Mouse (Mus musculus) MEL (cell line): ENCODE measurements around the gene Mier3. TPM values are rescaled to one million over a fixed set of nuclear protein-coding genes. Genes with fewer than 3 reads are reported as not detected.

Experiments
- DNase-seq: peaks from one replicate; pipeline ENCODE4 v3.0.0; 2011; ENCODE audit warnings: low read depth, low spot score
- H3K27ac ChIP-seq: 2 replicates; pipeline ENCODE4 v1.5.1; 2012; ENCODE audit warnings: low read depth, mild to moderate bottlenecking, control low read depth, low read length, moderate library complexity; ENCODE audit not compliant: control insufficient read depth
- H3K27me3 ChIP-seq, 2 experiments: fragments of 150-350 bp in 1 of 2; sonication (generic) in 1 of 2; 2 replicates each; pipeline ENCODE4 v1.6.1; 2012; ENCODE audit warnings: low read length in 2 of 2, mild to moderate bottlenecking in 2 of 2, improper control_type of control experiment in 1 of 2, moderate library complexity in 1 of 2; ENCODE audit not compliant: insufficient read depth in 2 of 2, control insufficient read depth in 1 of 2
- H3K36me3 ChIP-seq, 2 experiments: 2 replicates each; pipeline ENCODE4 v1.6.1; 2012 to 2014; ENCODE audit warnings: low read length in 2 of 2, improper control_type of control experiment in 1 of 2, inconsistent platforms in 1 of 2, mild to moderate bottlenecking in 1 of 2; ENCODE audit not compliant: insufficient read depth in 2 of 2, control insufficient read depth in 1 of 2
- H3K4me1 ChIP-seq, 2 experiments: fragments of 150-350 bp in 1 of 2; sonication (generic) in 1 of 2; 2 replicates each; pipeline ENCODE4 v1.6.1; 2012; ENCODE audit warnings: low read length in 2 of 2, improper control_type of control experiment in 1 of 2, mild to moderate bottlenecking in 1 of 2; ENCODE audit not compliant: insufficient read depth in 2 of 2, control insufficient read depth in 1 of 2
- H3K4me3 ChIP-seq, 2 experiments: fragments of 150-350 bp in 1 of 2; sonication (generic) in 1 of 2; 2 replicates each; pipeline ENCODE4 v1.5.1; 2012; ENCODE audit warnings: low read depth in 2 of 2, low read length in 2 of 2, mild to moderate bottlenecking in 2 of 2, moderate library complexity in 2 of 2, control low read depth in 1 of 2, improper control_type of control experiment in 1 of 2; ENCODE audit not compliant: control insufficient read depth in 1 of 2, insufficient read depth in 1 of 2
- H3K79me2 ChIP-seq: 2 replicates; pipeline ENCODE4 v1.6.1; 2012; ENCODE audit warnings: mild to moderate bottlenecking, low read length, moderate library complexity; ENCODE audit not compliant: control insufficient read depth, poor library complexity, insufficient read depth
- H3K9ac ChIP-seq: 2 replicates; pipeline ENCODE4 v1.6.1; 2012; ENCODE audit warnings: low read depth, mild to moderate bottlenecking, control low read depth, low read length, moderate library complexity; ENCODE audit not compliant: control insufficient read depth, poor library complexity, severe bottlenecking
- H3K9me3 ChIP-seq: fragments of 150-350 bp; sonication (generic); replicated peaks from 2 replicates; pipeline ENCODE4 v1.6.1; 2012; ENCODE audit warnings: mild to moderate bottlenecking, low read length, improper control_type of control experiment, moderate library complexity; ENCODE audit not compliant: insufficient read depth
- BHLHE40 ChIP-seq: IDR thresholded peaks from 2 replicates; pipeline ENCODE4 v1.6.1; 2012; ENCODE audit warnings: low read depth, mild to moderate bottlenecking, inconsistent platforms, low read length, improper control_type of control experiment, borderline replicate concordance
- CHD1 ChIP-seq: IDR thresholded peaks from 2 replicates; pipeline ENCODE4 v1.6.1; 2012; ENCODE audit warnings: low read depth, mild to moderate bottlenecking, inconsistent platforms, low read length, improper control_type of control experiment
- CHD2 ChIP-seq: IDR thresholded peaks from 2 replicates; pipeline ENCODE4 v1.6.1; 2011; ENCODE audit warnings: low read length, improper control_type of control experiment
- E2F4 ChIP-seq: IDR thresholded peaks from 2 replicates; pipeline ENCODE4 v1.6.1; 2011; ENCODE audit warnings: low read depth, low read length, improper control_type of control experiment, borderline replicate concordance
- EP300 ChIP-seq, 2 experiments: IDR thresholded peaks; 2 replicates each; pipeline ENCODE4 v1.6.1; 2011; ENCODE audit warnings: improper control_type of control experiment in 2 of 2, low read length in 2 of 2, low read depth in 1 of 2, mild to moderate bottlenecking in 1 of 2
- GATA1 ChIP-seq: IDR thresholded peaks from 2 replicates; pipeline ENCODE4 v1.6.1; 2011; ENCODE audit warnings: low read depth, low read length, improper control_type of control experiment
- HCFC1 ChIP-seq: IDR thresholded peaks from 2 replicates; pipeline ENCODE4 v1.6.1; 2012; ENCODE audit warnings: low read depth, mild to moderate bottlenecking, inconsistent platforms, low read length, improper control_type of control experiment, moderate library complexity
- KAT2A ChIP-seq: conservative IDR thresholded peaks from 2 replicates; pipeline ENCODE4 v1.6.1; 2012; ENCODE audit warnings: low read depth, low read length, improper control_type of control experiment, inconsistent platforms
- MAFK ChIP-seq: IDR thresholded peaks from 2 replicates; pipeline ENCODE4 v1.6.1; 2011; ENCODE audit warnings: low read depth, mild to moderate bottlenecking, low read length, improper control_type of control experiment, borderline replicate concordance
- MAX ChIP-seq: IDR thresholded peaks from 2 replicates; pipeline ENCODE4 v1.6.1; 2011; ENCODE audit warnings: low read length, improper control_type of control experiment
- MAZ ChIP-seq: IDR thresholded peaks from 2 replicates; pipeline ENCODE4 v1.6.1; 2012; ENCODE audit warnings: low read depth, mild to moderate bottlenecking, inconsistent platforms, low read length, improper control_type of control experiment
- MEF2A ChIP-seq: IDR thresholded peaks from 2 replicates; pipeline ENCODE4 v1.6.1; 2014; ENCODE audit warnings: low read depth, mild to moderate bottlenecking, inconsistent platforms, low read length, improper control_type of control experiment; ENCODE audit not compliant: poor library complexity, insufficient replicate concordance, severe bottlenecking; ENCODE audit errors: extremely low read depth
- MXI1 ChIP-seq: IDR thresholded peaks from 2 replicates; pipeline ENCODE4 v1.6.1; 2011; ENCODE audit warnings: mild to moderate bottlenecking, low read depth, low read length, improper control_type of control experiment
- NELFE ChIP-seq: IDR thresholded peaks from 2 replicates; pipeline ENCODE4 v1.6.1; 2011; ENCODE audit warnings: low read depth, low read length, improper control_type of control experiment
- NRF1 ChIP-seq: IDR thresholded peaks from 2 replicates; pipeline ENCODE4 v1.6.1; 2014; ENCODE audit warnings: low read depth, mild to moderate bottlenecking, inconsistent platforms, low read length, improper control_type of control experiment, moderate library complexity; ENCODE audit not compliant: poor library complexity, insufficient read depth, severe bottlenecking
- POLR2A ChIP-seq, 2 experiments: IDR thresholded peaks; 2 replicates each; pipeline ENCODE4 v1.6.1; 2011 to 2012; ENCODE audit warnings: low read length in 2 of 2, mild to moderate bottlenecking in 2 of 2, control low read depth in 1 of 2, improper control_type of control experiment in 1 of 2, low read depth in 1 of 2, moderate library complexity in 1 of 2; ENCODE audit not compliant: control insufficient read depth in 1 of 2, insufficient read depth in 1 of 2, poor library complexity in 1 of 2
- POLR2AphosphoS5 ChIP-seq: IDR thresholded peaks from 2 replicates; pipeline ENCODE4 v1.6.1; 2012; ENCODE audit warnings: low read depth, borderline replicate concordance, mild to moderate bottlenecking, inconsistent platforms, low read length, moderate library complexity, mixed read lengths
- RCOR1 ChIP-seq: IDR thresholded peaks from 2 replicates; pipeline ENCODE4 v1.6.1; 2012; ENCODE audit warnings: low read depth, mild to moderate bottlenecking, inconsistent platforms, low read length, improper control_type of control experiment
- SIN3A ChIP-seq: IDR thresholded peaks from 2 replicates; pipeline ENCODE4 v1.6.1; 2012; ENCODE audit warnings: low read length, improper control_type of control experiment, inconsistent platforms
- SMC3 ChIP-seq: IDR thresholded peaks from 2 replicates; pipeline ENCODE4 v1.6.1; 2011; ENCODE audit warnings: low read depth, low read length, improper control_type of control experiment
- TCF12 ChIP-seq: IDR thresholded peaks from 2 replicates; pipeline ENCODE4 v1.6.1; 2014; ENCODE audit warnings: low read depth, mild to moderate bottlenecking, inconsistent platforms, low read length, improper control_type of control experiment, moderate library complexity
- UBTF ChIP-seq: IDR thresholded peaks from 2 replicates; pipeline ENCODE4 v1.6.1; 2012; ENCODE audit warnings: low read depth, mild to moderate bottlenecking, inconsistent platforms, low read length, improper control_type of control experiment, moderate library complexity, borderline replicate concordance; ENCODE audit not compliant: insufficient read depth
- USF2 ChIP-seq, 2 experiments: IDR thresholded peaks; 2 replicates each; pipeline ENCODE4 v1.6.1; 2011 to 2012; ENCODE audit warnings: improper control_type of control experiment in 2 of 2, low read length in 2 of 2, borderline replicate concordance in 1 of 2, inconsistent platforms in 1 of 2, low read depth in 1 of 2, mild to moderate bottlenecking in 1 of 2; ENCODE audit not compliant: insufficient read depth in 1 of 2
- ZC3H11A ChIP-seq: IDR thresholded peaks from 2 replicates; pipeline ENCODE4 v1.6.1; 2012; ENCODE audit warnings: low read depth, mild to moderate bottlenecking, inconsistent platforms, low read length, improper control_type of control experiment
- ZMIZ1 ChIP-seq: IDR thresholded peaks from 2 replicates; pipeline ENCODE4 v1.6.1; 2012; ENCODE audit warnings: low read depth, mild to moderate bottlenecking, inconsistent platforms, low read length, improper control_type of control experiment, moderate library complexity
- ZNF384 ChIP-seq: IDR thresholded peaks from 2 replicates; pipeline ENCODE4 v1.6.1; 2012; ENCODE audit warnings: low read depth, mild to moderate bottlenecking, inconsistent platforms, low read length, improper control_type of control experiment
- polyA plus RNA-seq, 2 experiments: library from polyadenylated mRNA; stranded (reverse) in 1 of 2; unstranded in 1 of 2; fragments of >175 nt in 1 of 2; fragments of >200 nt in 1 of 2; gene quantifications; 2 replicates each; pipeline versions ENCODE4 v1.2.1 to v1.2.4; 2012; ENCODE audit warnings: low replicate concordance in 2 of 2, low read depth in 1 of 2; ENCODE audit not compliant: insufficient read length in 2 of 2, insufficient read depth in 1 of 2, missing spikeins in 1 of 2
- total RNA-seq: library from RNA; depleted of rRNA; stranded (reverse); fragments of 300-350 nt; gene quantifications from 2 replicates; pipeline ENCODE4 v1.2.3, GENCODE M21; 2012

The Mier3 gene
- total and polyA plus RNA-seq, 3 experiments = 12.6 to 15.8 TPM; not detected in 1

GRCm38 (mm10) chr13:111684056-111684625 is 3.4 kb downstream of the Mier3 start (continued):
- TF ChIP-seq UBTF = no peak
- TF ChIP-seq KAT2A = no peak; the same call in 1 of the 2 replicates
- TF ChIP-seq USF2 (IDR thresholded peaks at IDR 0.05; ENCODE audit: borderline replicate concordance in 1 of 2, insufficient read depth in 1 of 2, low read depth in 1 of 2, low read length in 2 of 2) = no peak
- TF ChIP-seq MXI1 = peak; percentile 37; the same call in 1 of the 2 replicates
- TF ChIP-seq ZC3H11A = no peak
- no peak for TF ChIP-seq POLR2A (IDR thresholded peaks at IDR 0.05; ENCODE audit: control insufficient read depth in 1 of 2, insufficient read depth in 1 of 2, low read depth in 1 of 2, low read length in 2 of 2, poor library complexity in 1 of 2)
- 0 out of 2 replicates have a peak, but pooled peaks have one; percentile 42 for TF ChIP-seq RCOR1
- peak; percentile 34; the same call in 1 of the 2 replicates for TF ChIP-seq ZNF384
- peak; percentile 45 to 75; a peak in 3 of 4 replicates for TF ChIP-seq EP300 (IDR thresholded peaks at IDR 0.05; ENCODE audit: low read depth in 1 of 2, low read length in 2 of 2)
- TF ChIP-seq BHLHE40 = no peak
- TF ChIP-seq MEF2A = no peak
- TF ChIP-seq NRF1 = no peak
- no peak for TF ChIP-seq E2F4
- TF ChIP-seq GATA1 = no peak
- no peak for TF ChIP-seq CHD1
- TF ChIP-seq MAX = no peak

- TF ChIP-seq USF2 (IDR thresholded peaks at IDR 0.05; ENCODE audit: borderline replicate concordance in 1 of 2, insufficient read depth in 1 of 2, low read depth in 1 of 2, low read length in 2 of 2) (no peak), MXI1 (no peak), NELFE (peak; percentile 52), MAFK (no peak), CHD2 (no peak), EP300 (IDR thresholded peaks at IDR 0.05; ENCODE audit: low read depth in 1 of 2, low read length in 2 of 2) (no peak), HCFC1 (no peak; the same call in 1 of the 2 replicates), POLR2A (IDR thresholded peaks at IDR 0.05; ENCODE audit: control insufficient read depth in 1 of 2, insufficient read depth in 1 of 2, low read depth in 1 of 2, low read length in 2 of 2, poor library complexity in 1 of 2) (peak; percentile 47 to 70; a peak in 2 of 4 replicates), SMC3 (no peak), POLR2AphosphoS5 (no peak), ZMIZ1 (0 out of 2 replicates have a peak, but pooled peaks have one; percentile 49), NRF1 (no peak), SIN3A (peak; percentile 21; the same call in 1 of the 2 replicates), TCF12 (peak; percentile 23; the same call in 1 of the 2 replicates), ZNF384 (no peak), MAZ (peak; percentile 23; the same call in 1 of the 2 replicates)
- TF ChIP-seq, all 39 proteins: peak for 6
- peak overlapping the region; percentile 99 for H3K9ac ChIP-seq
- H3K4me3 ChIP-seq = peak overlapping the region; percentile 64 to 67
- DNase-seq = peak; percentile 79
- H3K36me3 ChIP-seq = peaks cover 0 to 17% of the 10 kb centered on the region in 2 experiments; a peak in 3 of 4 replicates
- H3K9me3 ChIP-seq = no peaks in the 10 kb centered on the region
- H3K27ac ChIP-seq = peak overlapping the region; percentile 57
- peaks cover 8 to 10% of the 10 kb centered on the region in 2 experiments for H3K4me1 ChIP-seq
- no peaks in the 10 kb centered on the region for H3K27me3 ChIP-seq
- peaks cover 14% of the 10 kb centered on the region for H3K79me2 ChIP-seq
These were observed 5.1 kb downstream of the Mier3 start for GRCm38 (mm10) chr13:111685751-111686462.
